Mouse (Mus musculus) layer of hippocampus, postnatal 25 days (tissue): Measurements from ENCODE around the gene Hhat. TPM values are rescaled to one million over a fixed set of nuclear protein-coding genes. Genes with fewer than 3 reads are reported as not detected.

ENCODE experiments used
- DNase-seq, 2 experiments: peaks; one replicate each; pipeline ENCODE4 v3.0.0; 2022; ENCODE audit warnings: mixed read lengths in 2 of 2, low spot score in 1 of 2; ENCODE audit errors: extremely low spot score in 1 of 2
- total RNA-seq, 2 experiments: library from RNA; stranded (reverse); gene quantifications; 2 replicates each; pipeline ENCODE4 v1.2.3; 2021

The Hhat gene
- total RNA-seq, 2 experiments from 2014 or later = 1.2 to 1.8 TPM

DNA sequence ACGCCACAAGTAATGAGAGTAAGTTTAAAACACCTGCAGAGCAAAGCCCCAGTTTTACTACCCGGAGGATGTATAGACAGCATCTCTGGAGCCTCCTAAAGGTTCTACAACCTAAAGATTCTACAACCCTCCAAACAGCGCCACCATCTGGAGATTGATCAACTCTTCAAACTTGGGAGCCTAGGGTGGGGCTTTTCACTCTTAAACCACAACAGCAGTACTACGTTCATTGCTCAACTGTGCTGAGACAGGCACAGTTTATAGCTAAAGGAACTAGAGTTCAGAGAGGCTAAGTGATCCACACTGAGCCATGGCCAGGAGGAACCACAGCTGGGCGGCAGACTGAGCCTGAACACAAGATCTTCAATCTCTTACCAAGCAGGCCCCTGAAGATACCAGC is 107.9 kb downstream of the Hhat start:
- no peak for DNase-seq

DNA sequence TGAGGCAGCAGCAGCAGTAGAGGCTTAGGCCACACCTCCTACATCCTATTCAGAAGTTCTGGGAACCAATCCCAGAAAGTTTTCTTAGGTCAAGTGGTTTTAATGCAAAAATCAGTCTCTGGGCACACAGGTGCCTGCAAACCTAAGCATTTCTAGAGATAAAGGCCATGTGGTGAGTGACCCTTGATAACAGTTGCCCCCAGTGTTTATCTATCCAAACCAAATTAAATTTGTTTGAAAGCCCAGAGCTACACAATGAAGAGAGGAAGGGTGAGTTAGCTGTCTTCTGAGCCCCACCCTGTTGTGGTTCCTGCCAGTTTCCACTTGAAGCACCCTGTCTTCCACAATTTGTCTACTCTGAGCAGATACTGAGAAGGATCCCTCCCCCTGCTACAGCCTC is 109.4 kb downstream of the Hhat start:
- no peak for DNase-seq

DNA sequence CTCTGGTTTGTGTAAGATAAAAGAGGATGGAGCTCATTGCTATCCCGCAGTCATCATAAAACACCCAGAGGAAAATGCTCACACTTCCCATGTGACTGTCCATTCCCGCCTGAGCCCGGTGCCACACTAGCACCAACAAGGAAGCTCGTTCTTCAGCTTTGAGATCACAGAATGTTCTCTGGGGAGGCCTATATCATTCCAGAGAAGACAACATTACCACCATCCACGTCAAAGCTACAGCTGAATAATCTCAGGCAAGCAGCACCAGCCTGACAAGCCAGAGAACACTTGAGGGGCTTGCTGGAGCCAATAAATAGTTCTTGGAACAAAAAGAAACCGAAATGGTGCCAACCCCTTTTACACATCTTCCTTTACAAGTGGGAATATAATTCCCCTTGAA is 113.6 kb downstream of the Hhat start:
- DNase-seq = no peak

DNA sequence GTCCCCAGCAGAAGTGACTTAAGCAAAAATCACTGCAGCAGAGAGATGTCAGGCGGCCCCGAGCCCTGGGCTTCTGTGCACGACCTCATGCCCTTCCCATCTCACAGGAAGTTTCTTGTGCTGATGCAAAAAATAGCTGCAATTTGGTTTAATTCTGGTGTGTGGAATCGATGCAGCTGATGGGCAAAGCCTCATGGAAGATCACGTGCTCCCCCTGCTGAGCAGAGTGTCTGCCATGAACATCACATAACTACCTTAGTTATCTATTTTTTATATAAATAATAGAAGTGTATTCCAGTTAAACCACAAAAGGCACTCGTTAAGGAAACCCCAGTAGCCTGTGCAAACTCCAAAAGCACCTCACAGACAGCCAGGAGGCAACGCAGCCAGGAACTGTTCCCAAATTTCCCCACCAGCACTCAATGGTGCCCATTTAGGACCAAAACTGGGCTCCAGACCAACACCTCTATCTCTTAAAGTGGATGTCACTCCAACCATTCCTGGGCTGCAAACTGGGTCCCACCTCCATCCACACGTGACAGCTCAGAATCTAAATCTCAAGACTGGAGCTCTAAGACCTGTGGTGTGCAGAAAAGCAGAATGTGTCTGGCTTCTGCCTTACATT is 118.9 kb downstream of the Hhat start:
- DNase-seq = peak in 1 of 2 experiments; percentile 41

DNA sequence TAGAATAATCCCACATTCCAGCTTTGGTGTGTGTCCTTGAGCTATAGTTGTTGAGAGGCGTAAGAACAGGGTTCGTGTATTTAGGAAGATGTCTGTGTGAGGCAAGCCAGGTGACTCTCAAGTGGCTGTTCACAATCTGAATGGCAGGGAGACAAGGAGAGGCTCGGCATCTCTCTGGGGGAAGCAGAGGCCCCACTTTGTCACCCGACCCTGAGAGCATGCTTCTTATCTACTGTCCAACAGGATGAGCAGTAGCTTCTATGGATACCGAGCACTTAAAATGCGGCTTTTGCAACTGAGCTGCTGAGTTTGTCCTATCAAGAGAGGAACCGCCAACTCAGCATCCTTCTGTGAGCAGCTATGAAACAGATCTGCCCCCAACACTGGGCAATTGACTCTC is 120.4 kb downstream of the Hhat start:
- no peak for DNase-seq

DNA sequence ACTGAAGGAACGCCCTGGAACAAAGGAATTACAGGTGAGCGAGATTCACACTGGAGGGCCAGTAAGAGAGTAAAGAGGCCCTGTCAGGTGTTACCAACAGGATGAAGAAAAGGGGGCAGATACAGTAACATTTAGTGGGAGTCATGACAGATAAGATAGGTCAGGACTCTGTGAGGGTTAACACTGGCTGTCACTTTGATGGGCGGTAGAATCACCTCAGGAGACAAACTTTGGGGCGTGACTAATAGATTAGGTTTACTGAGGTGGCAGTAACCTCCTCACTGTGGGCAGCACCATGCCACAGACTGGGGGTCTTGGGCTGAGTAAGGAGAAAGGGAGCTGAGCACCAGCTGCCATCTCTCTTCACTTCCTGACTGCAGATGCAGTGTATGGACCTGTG is 121.0 kb downstream of the Hhat start:
- DNase-seq = no peak

DNA sequence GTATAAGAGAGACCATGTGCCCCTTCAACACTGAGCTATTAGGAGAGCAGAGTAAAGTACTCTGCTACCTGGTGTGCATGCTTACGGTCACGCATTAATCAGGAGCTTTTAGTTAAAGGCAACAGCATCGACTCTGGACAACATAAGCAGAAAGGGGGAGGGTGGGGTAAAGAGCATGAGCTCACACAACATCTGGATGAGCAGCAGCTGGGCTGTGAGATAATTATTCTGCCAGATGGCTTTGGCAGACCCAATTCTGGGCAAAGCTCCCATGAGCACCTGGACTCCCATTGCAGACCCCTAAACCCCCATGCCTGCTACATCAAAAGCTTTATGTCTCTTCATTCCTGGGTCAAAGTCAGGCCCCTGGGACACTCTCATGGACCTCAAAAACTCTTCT is 121.8 kb downstream of the Hhat start:
- no peak for DNase-seq

DNA sequence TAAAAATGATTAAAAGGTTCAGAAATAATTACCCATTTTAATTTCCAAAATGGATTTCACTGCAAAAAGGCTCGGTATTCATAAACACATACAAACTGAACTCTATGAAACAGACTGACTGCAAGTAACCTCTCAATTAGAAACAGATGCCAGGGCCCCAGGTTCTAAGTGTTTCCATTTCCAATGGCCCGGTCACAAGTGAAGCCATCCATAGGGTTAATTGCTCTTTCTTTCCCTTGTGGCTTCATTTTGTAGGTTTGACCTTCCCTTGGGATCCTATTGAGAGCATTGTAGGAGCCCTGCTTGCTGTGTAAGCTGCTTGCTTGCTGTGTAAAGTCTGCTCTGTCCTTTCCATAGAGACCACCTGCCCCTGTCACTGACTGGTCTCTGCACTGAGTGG is 123.7 kb downstream of the Hhat start:
- DNase-seq = no peak

DNA sequence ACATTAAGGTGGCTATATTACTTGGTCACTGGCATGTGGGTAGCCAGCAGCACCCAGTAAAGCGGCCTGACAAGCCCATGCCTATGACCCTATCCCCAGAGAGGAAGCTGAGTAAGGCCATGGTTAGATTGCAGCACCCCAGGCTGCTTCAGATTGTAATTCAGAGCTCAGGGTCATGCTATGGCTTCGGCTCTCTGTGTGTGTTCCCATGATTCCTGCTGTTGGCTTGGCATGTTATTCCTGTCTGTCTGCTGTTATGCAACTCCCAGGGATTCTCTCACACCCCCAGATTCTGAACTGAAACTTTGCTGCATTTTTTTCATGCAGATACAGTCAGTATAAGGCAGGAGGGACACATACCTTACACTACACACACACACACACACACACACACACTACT is 128.9 kb downstream of the Hhat start:
- no peak for DNase-seq

DNA sequence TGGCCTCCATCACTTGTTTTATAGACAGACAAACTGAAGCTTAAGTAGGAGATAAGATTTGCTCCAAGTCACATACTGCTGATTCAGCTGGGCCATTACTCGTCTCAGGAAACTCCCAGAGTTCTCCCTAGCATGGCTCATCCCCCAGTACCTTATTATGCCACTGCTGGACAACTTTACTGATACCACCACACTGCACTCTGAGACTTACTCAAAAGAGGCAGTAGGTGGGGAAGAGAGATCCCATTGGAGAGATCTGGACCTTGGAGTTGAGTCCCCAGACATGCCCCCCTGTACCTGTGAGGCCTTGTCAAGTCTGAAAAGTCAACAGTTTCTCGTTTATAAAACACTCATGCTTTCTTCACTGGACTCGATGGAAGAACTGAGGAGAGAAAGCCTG is 131.8 kb downstream of the Hhat start:
- DNase-seq = no peak

DNA sequence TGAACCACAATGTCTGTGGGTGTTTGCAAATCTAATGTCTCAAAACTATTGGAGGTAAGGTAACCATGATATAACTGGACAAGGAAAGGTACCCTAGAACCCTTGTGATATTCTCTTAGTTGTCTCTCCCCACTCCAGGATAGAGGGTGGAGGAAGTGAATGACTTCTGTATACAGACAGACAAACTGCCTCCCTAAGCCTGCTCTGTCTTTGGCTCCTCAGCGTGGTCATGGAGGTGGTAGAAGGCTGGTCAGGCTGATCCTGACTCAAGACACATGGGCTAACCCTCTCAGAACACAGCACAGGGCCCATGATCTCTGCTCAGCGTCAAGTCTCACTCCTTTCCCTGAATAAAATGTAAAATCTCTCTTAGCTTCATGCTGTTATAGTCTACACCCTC is 149.2 kb downstream of the Hhat start:
- DNase-seq = no peak

DNA sequence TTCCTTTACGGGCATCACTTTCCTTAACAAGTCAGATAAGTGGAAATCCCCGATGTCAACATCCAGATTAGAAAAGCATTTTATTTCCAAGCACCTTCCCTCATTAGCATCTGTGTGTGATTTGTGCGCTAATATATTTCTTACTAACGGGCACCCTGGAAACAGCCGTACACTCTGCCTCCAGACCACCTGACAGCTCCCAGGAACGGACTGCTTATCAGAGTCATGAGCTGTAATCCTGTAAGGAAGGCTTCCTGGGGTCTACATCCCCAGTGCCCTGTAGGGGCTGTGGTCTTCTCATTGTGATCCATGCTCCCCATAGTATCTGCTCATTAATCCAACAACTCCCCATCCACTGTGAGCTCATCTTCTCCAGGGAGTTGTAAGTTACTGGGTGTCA is 157.8 kb downstream of the Hhat start:
- DNase-seq = no peak

DNA sequence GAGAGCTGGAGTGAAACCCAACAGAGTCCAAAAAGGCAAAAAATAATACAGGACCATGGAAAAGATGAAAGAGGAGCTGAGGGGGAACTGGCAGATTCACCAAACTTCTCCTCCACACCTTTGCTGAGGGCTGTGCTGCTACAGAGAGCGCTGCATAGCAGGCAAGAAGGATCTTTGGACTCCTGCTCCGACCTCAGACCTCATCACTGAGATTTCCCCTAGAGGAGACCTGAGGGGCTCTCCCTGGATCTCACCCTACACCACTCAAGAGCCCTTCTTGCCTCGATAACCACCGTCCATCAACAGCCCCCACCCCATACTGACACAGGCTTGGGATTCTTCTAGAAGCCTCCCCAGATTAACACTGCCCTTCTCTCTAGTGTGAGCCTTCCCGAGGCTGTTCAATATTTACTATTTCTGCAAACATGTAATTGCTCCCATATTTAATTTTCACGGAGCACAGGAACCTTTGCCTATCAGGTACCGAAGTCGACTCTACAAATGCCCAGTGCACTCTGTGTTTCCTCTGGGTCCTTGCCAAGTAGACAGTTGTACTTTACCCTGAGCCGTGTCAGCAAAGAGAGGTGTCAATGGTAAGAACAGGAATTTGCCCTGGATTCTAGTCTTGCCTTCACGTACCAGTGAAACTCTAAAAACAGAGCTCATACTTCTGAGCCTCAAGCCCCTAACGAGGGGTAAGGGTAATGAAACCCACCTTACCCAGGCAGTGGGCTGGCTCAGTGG is 158.9 kb downstream of the Hhat start:
- DNase-seq = no peak

DNA sequence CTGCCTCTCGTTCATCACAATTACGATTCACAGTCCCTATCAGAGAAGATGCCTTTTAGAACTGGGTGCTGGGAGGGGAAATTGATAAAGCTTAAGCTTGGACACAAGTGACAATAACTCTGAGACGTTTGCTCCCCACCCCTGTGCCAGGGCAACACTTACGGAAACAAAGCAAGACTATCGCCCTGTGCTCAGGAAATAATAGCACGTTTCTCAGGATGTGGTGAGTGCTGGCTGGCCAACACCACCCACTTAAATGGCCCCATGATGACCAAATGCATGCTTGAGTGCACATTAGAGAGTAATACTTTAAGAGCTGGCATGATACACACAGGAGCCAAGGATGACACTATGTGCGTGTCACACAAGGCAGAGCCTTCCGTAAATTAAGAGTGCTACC is 164.1 kb downstream of the Hhat start:
- no peak for DNase-seq

DNA sequence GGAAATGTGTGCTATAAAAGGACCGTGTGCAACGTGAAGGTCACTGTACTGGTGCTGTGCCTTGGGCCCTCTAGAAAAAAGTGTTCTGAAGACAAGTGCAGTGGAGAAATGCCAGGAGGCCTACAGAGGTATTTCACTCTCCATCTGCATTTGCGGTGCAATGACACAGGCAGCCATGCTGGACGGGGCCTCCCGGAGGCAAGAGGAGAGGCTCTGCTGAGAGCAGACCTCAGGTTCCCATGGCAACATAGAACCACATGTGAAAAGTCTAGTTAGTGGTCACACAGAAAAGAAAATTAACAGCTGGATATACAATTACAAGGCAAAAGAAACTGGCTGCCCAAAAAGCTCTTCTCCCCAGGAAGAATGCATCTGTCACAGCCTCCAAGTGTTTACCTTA is 166.6 kb downstream of the Hhat start:
- no peak for DNase-seq

DNA sequence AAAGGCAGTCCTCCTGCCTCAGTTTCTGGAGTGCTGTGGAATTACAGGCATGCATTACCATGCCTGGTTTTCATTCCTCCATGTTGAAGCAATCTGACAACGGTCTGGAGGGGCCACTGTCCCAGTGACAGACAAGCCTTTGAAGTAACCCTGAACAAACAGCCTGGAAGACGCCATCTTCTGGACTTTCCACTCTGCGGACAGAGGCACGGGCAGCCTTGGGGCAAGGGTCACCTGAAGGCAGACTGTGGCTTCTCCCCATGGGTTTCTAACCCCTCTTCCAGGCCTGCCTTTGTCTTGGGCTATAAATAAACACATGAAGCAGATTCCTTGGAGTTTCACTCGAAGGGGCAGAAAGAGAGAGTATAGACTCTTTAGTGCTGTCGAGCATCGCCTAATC is 167.5 kb downstream of the Hhat start:
- no peak for DNase-seq

DNA sequence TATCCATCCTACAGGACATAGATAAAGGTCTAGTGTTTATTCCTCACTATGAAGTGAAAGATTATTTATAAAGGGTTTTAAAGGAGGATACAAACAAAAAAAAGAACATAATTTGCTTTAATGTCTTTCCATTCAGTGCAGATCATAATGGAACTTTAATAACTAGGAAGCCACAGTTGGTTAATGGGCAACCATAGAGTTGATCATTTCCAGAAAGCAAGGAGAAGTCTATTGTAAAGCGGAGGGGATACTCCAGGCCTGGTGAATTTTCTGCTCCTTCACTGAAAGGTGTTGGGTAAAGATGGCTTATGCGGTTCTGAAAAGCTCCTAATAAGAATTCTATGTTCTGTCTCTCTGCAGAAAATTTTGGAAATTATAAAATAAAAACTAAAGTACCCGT is 169.8 kb downstream of the Hhat start:
- no peak for DNase-seq

DNA sequence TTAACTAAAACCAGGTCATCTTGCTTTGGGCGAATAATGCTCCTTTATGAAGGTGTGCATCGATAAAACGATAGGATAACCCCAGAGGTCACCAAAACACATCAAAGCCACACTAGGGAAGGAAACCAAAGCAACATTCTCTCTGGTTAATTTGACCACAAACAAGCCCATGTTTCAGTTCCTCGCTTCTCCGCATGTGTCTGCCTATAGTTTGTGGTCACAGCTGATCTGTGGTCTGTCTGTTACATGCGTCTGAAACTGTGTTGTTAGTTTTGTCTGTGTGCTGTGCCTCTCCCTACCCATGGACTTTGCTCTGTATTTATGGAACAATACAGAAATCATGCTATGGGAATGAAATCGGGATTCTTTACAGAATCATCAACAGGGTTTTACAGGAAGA is 171.3 kb downstream of the Hhat start:
- DNase-seq = no peak

DNA sequence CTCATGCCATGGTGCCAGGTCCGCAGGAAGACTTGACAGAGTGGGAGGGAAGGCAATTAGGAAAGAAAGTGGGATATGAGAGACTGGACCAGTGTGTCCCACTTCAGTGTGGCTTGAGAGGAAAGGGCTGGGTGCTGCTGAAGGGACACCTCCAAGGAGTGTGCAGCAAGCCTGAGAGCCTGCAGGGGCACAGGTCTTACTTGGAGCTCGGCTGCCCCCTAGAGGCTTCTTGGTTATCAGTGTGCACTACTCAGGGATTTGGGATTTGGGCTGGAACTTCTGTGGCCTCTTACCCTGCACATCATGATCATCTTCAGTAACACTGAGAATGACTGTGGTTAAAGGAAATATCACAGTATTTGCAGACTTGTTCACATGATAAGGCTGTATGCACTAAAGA is 172.6 kb downstream of the Hhat start:
- peak; percentile 82 to 97 for DNase-seq

DNA sequence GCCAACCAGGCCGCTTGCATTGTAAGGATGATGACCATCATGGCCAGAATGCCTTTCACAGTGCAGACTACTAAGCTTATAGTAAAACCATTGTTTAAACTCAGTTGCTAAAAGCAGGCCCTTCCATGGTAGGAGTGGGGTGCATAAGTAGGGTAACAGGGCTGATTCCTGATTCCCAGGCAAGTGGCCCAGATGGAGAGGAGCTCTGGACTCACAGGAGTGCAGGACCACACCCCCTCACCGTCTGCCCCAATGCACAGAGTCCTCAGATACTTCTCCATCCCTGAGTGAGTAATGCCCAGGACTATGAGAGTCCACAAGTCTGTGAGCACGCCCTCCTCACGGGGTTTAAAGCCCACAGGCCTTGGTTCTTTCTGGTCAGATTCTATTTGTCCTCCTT is 175.6 kb downstream of the Hhat start:
- DNase-seq = no peak

DNA sequence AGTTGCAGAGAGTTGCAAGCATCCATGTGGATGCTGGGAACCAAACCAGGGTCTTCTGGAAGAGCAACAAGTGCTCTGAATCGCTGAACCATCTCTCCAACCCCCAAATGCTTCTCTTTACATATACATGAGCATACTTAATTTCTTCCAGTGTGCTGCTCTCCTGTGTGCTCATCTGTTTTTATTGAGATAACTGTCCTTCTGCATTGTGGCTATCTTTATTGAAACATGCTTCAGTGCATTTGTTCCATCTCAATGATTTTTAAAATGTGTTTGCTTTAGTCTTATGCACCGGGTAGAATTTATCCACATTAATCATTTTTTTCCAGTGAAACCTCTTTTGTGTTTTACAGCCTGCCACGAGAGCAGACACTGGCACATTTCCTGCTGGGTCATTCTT is 177.5 kb downstream of the Hhat start:
- no peak for DNase-seq

DNA sequence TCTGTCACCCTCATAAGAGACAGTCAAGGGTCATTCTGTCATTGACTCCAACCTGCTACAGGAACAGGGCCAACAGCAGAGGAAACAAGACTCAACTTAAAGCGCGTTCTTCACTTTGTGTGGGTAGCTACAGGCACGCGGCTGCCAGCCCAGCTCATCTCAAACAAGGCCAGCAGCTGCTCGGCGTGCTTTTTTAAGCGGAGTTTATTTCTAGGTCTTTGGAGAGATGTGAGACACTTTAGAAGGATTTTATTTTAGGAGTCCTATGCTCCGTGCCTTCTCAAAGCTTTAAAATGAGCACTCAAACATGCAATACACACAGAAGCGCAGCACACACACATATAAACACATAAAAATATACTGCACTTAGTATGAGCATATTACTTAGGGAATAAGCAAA is 183.6 kb downstream of the Hhat start:
- DNase-seq = peak in 1 of 2 experiments; percentile 19

DNA sequence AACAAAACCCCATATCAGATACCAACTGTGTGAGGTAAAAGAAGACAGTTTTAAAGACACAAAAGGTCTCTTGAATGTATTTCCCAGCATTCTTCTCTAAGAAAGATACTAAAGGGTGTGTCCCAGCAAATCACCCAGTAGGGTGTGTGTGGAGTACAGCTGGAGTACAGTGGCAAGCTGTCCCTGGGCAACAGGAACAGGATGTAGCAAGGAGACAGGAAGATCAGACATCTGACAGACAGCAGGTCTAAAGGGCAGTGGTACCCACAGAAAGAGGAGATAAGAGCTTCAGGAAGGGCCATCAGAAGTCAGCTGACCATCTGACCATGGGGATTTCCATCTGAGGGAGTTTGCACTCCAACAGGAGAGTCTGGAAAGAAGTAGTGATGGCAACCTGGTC is 185.7 kb downstream of the Hhat start:
- DNase-seq = no peak
